Mouse (Mus musculus): ENCODE data around the gene Tbc1d10a.
"Not testable (repeated sequence)": the region's sequence is repeated elsewhere in the genome, so short reads cannot be mapped to it uniquely, and the experiment has no call there.

Gene Tbc1d10a

DNA sequence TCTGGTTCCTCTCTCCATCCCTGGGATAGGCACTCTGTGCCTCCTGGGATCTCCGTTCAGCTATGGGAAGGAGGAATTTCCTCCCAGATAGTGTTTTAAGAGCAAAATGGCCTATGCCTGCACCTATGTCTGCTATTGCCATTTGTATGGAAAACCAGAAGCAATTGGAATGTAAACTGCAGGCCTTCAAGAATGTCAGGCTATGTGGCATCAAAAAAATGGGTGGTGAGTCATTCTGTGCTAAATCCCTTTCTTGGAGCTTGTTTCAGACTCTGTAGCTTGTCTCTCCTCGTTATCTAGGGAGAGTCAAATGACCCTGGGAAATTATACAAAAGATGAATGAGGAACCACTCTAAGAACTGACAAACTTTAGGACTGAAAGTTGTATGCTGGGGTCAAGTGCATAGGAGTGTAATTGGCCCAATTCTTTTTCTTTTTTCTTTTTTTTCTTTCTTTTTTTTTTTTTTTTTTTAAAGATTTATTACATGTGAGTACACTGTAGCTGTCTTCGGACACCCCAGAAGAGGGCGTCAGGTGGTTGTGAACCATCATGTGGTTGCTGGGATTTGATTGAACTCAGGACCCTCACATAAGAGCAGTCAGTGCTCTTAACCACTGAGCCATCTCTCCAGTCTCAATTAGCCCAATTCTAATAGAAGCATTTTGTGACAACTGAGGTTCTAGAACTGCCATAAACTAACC is 2.2 kb upstream of the Tbc1d10a start:
- no peak for DNase-seq

DNA sequence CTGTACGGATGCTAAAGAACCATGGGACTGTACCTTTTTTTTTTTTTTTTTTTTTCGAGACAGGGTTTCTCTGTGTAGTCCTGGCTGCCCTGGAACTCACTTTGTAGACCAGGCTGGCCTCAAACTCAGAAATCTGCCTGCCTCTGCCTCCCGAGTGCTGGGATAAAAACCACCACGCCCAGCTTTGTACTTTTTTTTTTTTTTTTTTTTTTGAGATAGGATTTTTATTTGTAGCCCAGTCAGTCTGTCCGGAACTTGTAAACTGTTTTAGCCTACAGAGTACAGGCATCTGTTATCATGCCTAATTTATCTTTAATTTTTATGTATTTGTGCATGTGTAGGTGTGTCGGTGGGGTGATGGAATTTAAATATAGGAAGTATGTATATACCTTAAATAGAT is 1.1 kb upstream of the Tbc1d10a start:
- not testable (repeated sequence) for DNase-seq

DNA sequence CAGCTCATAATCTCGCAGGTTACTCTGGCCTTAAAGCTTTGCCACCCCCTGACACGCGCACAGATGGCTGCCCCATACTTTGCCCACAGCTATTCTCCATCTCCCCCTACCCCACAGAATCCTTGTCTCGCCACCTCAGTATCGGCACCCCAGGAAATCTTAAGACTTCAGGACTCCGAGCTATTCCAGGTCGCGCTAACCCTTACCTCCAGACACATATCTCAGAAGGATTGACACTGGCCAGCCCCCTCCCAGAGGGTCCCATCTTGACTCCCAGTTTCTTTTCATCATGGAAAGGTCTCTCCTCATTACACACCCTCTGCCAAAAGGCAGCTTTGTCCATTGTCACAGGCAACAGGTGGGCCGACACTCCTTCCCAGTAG is 720 bp downstream of the Tbc1d10a start:
- no peak for DNase-seq

DNA sequence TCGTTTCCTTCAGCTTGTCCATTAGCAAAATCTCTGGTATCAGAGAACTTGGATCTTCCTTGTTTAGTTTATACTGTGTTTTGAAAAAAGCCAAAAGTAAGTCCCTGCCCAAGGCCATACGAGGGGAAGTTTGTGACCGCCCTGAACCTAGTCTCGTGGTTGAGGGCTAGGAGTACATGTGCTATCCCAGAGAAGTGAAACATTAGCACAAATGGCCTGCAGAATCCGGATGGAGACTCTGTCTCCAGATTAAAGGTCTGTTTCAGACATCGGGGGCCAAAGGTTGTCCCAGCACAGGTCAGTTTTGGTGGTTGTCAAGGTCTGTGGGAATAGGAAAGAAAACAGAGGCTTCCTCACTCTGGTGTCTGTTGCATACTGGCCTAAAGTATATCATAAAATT is 2.6 kb downstream of the Tbc1d10a start:
- no peak for DNase-seq

DNA sequence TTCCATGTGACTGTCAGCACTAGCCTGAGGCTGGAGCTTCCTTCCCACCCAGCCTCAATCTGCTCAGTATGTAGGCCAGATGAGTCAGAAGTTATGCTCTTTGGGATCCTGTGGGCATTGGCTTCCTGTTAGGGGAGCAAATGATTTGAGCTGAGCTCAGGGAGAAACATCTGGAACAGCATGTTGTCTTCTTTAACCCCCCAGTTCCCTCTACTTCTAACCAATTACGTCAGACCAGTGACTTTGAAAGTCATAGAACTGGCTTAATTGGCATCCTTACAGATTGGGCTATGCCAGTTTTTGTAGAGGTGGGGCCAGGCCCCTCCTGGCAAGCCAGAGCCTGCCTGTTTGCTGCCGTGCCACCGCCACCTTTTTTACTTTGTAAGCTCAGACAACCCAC is 4.1 kb downstream of the Tbc1d10a start:
- DNase-seq = no peak

DNA sequence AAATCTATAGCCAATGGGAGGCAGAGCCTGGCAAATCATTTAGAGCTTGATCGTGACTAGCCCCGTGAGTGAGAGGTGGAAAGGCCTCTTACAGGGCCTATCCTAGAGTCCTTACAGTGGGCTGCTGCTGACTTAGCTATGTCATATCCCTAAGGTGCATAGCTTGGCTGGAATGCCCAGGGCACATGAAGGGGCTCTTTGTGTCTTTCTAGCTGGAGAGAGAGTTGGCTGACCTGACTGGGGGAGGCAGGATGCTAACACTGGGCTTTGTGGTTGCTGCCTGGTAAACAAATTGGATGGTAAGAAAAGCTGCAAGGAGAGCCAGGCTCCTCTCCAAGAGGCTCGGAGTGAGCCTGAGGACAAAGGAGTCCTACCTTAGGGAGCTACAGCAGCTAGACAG is 6.2 kb downstream of the Tbc1d10a start:
- DNase-seq = no peak

DNA sequence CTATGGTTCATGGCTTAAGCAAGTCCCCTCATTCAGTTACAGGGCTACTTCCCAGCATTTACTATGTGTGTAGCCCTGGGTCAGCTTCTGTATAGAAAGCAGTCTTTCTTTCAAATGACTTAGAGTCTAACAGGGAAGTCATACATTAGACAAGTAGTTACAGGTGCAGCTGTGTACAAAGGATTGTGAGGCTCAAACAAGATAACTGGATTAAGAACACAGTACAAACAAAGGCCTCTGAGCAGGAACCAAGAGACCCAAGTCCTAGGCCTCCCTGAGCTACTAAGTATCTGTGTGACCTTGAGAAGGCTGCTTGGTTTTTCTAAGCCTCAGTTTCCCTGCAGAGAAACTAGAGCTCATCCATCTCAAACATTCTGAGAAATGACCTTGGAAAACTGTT is 6.8 kb downstream of the Tbc1d10a start:
- DNase-seq = no peak

DNA sequence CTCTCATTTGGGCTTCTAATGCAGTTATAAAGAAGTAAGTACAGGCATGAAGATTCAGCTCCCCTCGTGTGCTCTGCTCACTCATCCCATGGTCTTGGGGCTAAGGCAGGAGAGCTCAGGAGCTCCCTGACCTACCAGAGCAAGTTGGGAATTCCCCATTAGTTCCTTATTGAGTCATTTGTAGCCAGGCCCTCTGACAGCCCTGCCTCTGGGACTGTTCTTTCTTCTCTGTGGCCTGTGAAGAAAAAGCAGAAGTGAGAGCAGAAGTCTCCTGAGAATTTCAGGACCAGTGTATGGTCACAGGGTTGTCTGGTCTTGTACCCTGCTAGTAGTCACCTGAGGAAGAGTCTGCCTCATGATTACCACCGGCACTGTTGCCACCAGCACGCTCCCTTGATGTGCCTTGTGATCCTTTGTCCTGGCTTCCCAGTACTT is 9.0 kb downstream of the Tbc1d10a start:
- no peak for DNase-seq

DNA sequence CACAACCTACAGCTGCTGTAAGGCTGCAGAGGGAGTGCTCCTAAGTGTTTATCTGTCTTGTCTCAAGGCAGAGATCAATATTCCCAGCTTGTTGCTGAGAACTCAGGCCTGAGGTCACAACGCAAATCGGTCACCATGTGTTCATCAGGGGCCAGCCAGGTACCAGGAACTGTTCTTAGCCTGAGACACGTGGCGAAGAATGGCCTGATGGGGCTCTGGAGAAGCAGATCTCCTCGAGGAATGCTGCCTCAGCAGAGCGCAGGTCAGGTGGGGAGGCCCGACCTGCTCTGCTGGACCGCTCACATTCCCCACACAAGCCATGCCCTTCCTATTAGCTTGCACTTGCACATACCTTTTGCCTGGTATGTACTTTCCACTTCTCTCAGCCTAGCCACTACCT is 10.0 kb downstream of the Tbc1d10a start:
- DNase-seq = peak; percentile 45

DNA sequence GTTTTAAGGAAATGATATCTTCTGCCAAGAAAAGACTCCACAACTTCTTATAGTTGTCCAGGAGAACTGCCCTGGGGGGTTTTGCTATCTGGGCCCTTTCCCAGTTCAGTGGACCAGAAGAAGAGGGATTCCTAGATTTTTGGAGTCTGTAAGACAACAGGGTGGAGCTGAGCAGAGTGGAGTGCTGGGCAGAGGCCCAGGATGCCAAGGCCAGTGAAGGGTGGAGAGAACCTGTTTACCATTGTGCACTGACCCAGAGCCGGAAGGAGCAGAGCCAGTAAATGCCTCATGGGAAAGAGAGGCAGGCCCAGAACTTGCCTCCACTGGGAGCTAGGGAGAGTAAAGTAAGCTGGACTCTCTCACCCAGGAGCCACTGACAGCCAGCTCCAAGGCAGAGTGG is 11.1 kb downstream of the Tbc1d10a start:
- peak; percentile 36 for DNase-seq

DNA sequence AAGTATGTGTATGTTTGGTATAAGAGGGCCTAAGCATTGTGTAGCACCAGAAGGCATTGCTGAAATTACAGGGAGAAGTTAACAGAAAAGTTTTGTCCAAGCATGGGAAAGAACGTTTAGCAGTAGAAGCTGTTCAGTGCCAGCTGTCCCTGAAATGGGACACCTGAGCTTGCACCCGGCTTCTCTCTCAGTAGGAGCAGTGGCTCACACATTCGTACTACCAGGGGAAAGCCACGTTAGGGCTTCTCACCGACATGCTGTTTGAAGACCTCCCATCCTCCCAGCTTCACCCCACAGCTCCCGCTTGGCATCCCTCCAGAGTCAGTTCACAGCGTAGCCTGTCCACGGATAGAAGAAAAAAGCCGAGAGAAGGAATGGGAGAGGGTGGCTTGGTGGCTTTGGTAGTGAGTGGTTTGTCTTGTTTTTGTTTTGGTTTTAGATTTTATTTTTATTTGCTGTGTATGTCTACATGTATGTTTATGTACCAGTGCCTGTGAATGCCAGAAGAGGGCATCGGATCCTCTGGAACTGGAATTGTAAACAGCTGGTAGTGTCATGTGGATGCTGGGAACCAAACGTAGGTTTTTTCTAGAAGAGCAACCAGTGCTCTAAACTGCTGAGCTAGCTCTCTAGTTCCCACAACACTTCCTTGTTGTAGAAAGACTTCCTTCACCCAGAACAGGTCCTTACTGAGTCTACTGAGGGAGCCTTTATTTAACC is 15.6 kb downstream of the Tbc1d10a start:
- DNase-seq = no peak

DNA sequence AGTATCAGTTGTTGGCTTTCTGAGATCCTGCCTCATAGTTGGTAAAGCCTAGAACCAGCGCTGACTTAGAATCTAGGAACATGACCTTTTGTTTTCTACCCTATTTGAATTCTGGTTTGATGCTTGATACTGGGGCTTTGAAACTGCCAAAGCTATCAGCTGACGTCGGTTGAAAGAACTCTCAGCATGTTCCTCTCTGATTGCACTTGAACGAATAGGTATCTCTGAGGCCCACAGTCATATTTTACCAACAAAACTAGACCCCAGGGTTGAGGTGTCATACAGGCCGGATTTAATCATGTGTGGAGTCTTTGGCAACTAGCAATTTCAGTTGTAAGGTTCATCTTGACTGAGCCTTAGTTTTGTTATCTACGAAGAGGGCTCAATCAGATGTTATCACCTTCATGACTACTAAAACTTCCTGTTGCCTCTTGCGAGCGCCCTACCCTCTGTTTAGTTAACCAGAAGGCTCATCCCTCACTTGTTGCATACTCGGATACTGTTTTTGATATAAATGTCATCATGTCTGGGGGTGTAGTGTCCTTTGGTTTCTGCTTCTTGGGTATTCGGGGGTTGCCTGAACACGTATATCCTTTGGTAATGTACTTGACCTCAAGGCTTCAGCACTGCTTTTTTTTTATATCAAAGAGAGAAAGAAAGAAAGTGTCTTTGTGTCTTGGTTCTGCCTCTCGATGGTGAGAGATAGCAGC is 16.6 kb downstream of the Tbc1d10a start:
- DNase-seq = no peak

DNA sequence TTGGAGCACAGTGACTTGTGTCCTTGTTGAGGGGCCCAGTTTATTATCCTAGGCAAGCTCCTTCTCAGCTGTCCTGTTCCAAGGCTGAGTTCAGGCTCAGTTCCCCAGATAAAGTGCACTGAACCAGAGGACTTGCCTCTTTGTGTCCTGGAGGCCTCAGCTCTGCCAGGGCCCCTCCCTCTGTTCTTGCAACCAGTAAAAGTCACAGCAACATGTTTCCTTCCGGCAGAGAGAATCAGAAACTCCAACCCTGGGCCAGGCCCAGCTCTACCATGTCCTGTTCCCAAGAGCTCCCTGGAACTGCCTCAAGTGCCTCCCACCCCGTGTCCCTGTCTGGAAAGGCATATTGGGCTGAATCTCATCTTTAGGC is 17.1 kb downstream of the Tbc1d10a start:
- peak; percentile 78 for DNase-seq

DNA sequence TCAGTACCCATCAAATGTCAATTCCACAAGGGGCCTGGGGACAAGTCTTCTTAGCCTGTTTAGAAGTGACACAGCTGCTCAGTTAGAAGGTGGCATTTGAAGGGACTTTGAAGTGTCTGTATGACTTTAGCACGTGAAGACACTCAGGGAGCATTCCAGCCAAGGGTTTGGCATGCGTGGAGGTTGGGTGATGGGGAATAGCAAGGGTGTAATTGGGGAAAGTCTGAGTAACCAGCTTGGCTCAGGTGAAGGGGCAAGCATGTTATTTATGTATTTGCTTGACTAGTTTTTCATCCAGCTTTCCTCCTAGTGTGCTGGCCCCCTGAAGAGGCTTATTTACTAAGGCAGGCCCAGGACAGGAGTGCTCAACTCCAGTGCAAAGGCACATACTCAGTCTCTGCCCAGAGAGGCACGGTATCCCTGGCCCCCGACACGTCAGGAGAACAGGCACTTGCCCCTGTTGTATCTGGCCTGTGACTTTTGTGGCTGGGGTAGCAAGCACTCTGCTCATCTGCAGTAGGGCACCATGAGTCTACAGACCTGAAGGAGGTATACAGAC is 18.6 kb downstream of the Tbc1d10a start:
- DNase-seq = peak; percentile 52

DNA sequence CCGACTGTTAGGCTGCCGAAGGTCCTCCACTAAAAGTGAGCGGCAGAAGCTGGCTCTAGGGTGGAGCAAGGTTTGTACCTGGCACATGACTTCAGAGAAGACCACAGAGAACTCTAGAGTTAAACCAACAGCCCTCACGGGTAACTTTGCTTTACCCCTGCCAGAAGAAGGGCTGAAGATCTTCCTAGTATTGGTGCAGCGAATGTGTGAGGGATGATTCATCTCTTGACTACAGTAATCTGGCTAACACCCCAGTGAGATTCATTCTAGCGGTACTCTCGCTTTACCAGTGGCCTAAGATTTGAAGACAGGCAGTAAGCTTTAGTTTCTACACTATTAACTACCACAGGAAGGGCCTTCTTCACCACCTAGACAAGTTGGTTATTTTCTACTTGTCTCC is 19.4 kb downstream of the Tbc1d10a start:
- DNase-seq = no peak

DNA sequence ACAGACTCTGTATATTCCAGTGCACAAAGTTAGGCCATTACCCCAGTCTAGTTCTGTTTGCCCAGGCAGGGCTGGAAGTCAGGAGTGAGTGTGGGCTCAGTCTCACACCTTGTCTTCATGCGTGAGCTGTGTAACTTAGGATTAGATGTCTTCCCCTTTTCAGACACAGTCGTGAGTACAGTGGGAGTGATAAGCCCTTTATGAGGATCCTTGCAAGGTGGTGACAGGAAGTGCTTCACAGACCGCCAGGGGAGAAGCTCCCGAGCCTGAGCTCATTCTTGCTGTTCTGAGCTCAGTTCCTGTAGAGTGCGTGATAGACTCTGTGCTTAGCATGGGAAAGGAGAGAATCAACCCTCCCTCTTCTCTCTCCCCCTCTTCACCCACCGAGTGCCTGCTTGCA is 20.0 kb downstream of the Tbc1d10a start:
- no peak for DNase-seq

DNA sequence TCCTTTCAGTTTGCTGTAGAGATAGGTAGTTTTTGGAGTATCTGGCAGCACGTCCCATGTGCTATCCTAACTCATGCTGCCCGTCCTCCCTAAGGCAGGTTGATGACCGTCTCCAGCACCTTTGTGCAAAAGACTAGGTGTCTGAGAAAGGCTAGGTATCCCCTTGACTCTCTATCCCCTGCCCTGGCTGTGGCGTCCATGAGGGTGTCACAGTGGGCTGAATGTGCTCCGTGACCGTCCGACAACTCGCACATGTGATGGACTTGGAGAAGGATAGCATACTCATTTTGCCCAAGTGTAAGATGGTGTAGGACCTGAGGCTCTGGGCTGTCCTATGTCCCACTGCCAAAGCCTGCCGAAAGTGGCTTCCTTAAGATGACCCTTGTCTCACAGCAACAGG is 21.1 kb downstream of the Tbc1d10a start:
- DNase-seq = no peak

DNA sequence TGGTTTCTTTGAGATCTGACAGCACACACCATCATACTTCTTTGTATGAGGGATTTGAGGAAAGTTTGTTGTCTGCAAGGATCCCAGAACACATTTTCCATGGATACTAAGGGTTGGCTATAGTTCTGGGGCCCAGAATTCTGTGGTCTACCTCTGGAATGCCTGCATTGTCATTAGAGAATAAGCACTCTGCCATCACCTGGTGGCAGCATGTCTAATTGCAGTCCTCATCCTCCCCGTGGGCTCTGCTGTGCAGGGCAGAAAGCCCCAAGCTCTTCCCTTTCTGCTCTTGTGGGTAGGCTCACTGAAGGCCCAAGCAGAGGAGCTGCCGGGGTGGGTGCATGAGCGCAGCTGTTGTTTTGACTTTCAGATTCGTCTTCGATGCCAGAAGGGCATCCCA is 23.0 kb downstream of the Tbc1d10a start:
- no peak for DNase-seq

DNA sequence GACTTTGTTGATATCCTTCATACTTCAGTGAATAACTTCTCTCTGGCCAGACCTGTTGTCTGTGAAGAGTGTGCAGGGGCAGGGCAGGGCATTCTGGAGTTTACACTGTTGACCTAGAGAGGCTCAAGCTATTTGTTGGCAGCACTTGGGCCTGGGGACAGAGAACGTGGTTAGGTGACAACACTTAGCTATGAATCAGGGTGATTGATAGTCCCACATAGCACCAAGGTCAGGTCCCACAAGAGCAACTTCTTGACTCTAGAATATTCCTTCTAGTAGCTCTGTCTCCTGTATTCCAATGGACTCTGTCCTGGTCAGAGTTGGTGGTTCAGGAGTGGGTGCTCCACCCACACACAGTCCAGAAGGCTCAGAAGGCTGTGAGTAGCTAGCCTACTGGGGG is 24.2 kb downstream of the Tbc1d10a start:
- no peak for DNase-seq

DNA sequence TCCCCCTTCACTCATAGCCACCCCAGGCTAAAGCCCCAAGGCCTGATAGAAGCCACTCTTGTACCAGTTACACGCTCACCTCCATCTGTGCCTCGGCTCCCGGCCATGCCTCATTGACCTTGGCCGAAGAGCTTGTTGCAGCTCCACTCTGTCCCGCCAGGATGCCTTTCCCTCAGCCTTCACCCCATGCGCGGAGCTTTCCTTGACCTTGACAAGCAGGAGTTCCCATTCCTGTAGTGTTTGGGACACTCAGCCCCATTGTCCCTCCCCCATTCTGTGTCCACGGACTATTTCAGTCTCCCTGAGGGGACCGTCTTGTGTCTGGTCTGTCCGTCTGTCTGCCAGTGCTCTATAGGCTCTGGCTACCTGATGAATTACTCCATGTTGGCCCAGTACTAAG is 26.5 kb downstream of the Tbc1d10a start:
- DNase-seq = no peak

DNA sequence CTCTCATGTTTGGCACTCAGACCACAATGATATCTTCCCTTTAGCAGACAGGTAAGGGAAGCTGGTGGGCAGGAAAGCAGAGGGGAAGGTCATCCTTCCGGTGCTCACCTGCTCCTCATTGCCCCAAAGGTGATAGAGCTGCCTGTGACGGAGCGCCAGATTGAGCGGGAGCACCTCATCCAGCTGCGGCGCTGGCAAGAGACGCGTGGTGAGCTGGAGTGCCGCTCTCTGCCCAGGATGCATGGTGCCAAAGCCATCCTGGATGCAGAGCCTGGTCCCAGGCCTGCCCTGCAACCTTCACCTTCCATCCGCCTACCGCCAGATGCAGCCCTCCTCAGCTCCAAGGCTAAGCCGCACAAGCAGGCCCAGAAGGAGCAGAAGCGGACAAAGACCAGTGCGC is 28.0 kb downstream of the Tbc1d10a start:
- no peak for DNase-seq

DNA sequence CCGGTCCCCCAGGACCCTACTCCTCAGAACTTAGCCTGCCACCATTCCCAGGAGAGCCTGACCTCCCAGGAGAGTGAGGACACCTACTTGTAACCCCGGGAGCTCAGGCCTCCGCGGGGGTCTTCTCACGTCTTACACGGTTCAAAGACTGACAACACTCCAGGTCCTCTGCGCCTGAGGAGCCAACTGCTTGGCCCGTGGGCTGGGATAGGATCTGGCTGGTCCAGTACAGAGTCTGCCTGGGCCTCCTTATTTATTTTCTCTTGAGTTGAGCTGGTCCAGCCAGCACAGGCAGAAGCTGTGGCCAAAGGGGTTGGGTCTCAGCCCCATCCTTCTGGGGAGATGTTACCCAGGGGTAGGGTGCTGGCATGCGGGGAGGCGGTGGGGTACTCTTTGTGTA is 28.5 kb downstream of the Tbc1d10a start:
- DNase-seq = no peak

DNA sequence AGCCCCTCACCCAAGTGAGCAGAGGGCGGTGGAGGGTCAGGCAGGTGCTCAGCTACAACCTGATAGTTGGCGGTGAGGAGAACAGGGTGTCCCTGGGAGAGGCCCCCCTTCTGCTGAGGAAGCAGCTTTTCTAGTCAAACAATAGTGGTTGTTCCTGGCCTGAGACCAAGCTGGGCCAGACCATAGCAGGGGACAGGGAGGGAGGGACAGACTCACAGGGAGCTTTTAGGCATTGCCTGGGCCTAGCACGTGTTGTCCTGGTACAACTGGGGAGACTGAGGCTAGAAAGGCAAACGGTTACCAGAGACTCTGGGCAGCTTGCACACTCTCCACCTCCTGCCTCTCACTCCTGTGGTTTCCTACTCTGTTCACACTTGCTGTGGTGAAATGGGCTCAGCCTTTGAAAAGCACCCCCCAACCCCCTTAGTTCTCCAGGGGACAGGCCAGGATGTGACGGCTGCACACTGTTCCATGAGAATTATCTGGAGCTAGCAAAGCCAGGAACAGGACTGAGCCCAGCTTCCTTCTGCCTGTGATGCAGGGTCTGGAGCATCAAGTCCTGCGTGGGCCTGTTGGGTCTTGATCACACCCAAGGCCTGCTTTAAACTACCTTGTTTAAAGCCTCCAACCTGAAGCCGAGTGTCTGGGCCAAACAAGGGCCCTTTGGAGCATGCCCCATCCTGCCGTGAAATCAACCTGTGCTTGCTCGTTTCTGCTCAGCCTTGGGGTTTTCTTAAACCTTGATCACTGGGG is 29.8 kb downstream of the Tbc1d10a start:
- DNase-seq = peak; percentile 77

Data from lung, postnatal 14 days (tissue).